Mouse (Mus musculus) heart, adult 2 months (tissue): Measurements from ENCODE around the gene Rin3. TPM values are rescaled to one million over a fixed set of nuclear protein-coding genes. Genes with fewer than 3 reads are reported as not detected.
A peak's percentile ranks its signal among the peaks of the same experiment; 100 is the strongest.

Experiments
- DNase-seq, 2 experiments: peaks; one replicate each; pipeline ENCODE4 v3.0.0; 2021
- H3K27ac ChIP-seq: fragments of 200-600 bp; 2 replicates; pipeline ENCODE4 v1.8.1; 2022
- H3K27me3 ChIP-seq: fragments of 200-500 bp; 2 replicates; pipeline ENCODE4 v1.6.1; 2012; ENCODE audit warnings: mild to moderate bottlenecking, low read length, inconsistent platforms, mixed read lengths; ENCODE audit not compliant: control insufficient read depth, insufficient read depth
- H3K36me3 ChIP-seq: fragments of 200-500 bp; 2 replicates; pipeline ENCODE4 v1.6.1; 2012; ENCODE audit warnings: low read length, inconsistent platforms; ENCODE audit not compliant: control insufficient read depth, insufficient read depth
- H3K4me1 ChIP-seq: fragments of 200-500 bp; 2 replicates; pipeline ENCODE4 v1.6.1; 2011; ENCODE audit warnings: low read length; ENCODE audit not compliant: control insufficient read depth, insufficient read depth
- H3K4me3 ChIP-seq: fragments of 200-600 bp; 2 replicates; pipeline ENCODE4 v1.8.1; 2022
- H3K79me2 ChIP-seq: fragments of 200-500 bp; replicated peaks from 2 replicates; pipeline ENCODE4 v1.6.1; 2012; ENCODE audit warnings: mild to moderate bottlenecking, inconsistent platforms, low read length, moderate library complexity, mixed read lengths; ENCODE audit not compliant: control insufficient read depth, insufficient read depth
- H3K9ac ChIP-seq: fragments of 200-500 bp; 2 replicates; pipeline ENCODE4 v1.6.1; 2012; ENCODE audit warnings: low read depth, mild to moderate bottlenecking, control low read depth, inconsistent platforms, low read length, mixed read lengths
- CTCF ChIP-seq: fragments of 200-600 bp; IDR thresholded peaks from 2 replicates; pipeline ENCODE4 v1.8.1; 2022; ENCODE audit warnings: antibody characterized with exemption, mild to moderate bottlenecking, moderate library complexity
- EP300 ChIP-seq: fragments of 200-500 bp; IDR thresholded peaks from 2 replicates; pipeline ENCODE4 v1.6.1; 2011; ENCODE audit warnings: low read depth, low read length, control low read depth; ENCODE audit not compliant: insufficient read depth
- POLR2A ChIP-seq: fragments of 200-500 bp; IDR thresholded peaks from 2 replicates; pipeline ENCODE4 v1.6.1; 2011; ENCODE audit warnings: mild to moderate bottlenecking, low read depth, low read length, control low read depth; ENCODE audit not compliant: insufficient read depth
- WGBS: fragments of 180-500 bp; shearing (Covaris S2); methylation state at CpG from one replicate; pipeline ENCODE4 v1.1.7; 2018; 5-methylcytosine and 5-hydroxymethylcytosine counted together
- intact Hi-C: fragments of 180-260 bp; cut with DNase I; formaldehyde crosslinking; loops from one replicate; pipeline ENCODE4 v1.15.1; 2025
- polyA plus RNA-seq: library from polyadenylated mRNA; depleted of rRNA; stranded (reverse); fragments of >200 nt; gene quantifications from 2 replicates; pipeline ENCODE4 v1.2.3, GENCODE M21; 2012
- total RNA-seq, 2 experiments: library from RNA; stranded (reverse); gene quantifications; 2 replicates each; pipeline ENCODE4 v1.2.3; 2021

Rin3 gene
- total and polyA plus RNA-seq, 3 experiments = 10.3 to 25.3 (median 14.7) TPM

- Histone ChIP-seq H3K4me1 (peaks cover 13% of the 10 kb centered on the region), H3K27me3 (no peaks in the 10 kb centered on the region), H3K9ac (no peak overlapping the region), H3K79me2 (no peaks in the 10 kb centered on the region), H3K36me3 (peaks cover 13% of the 10 kb centered on the region), H3K27ac (no peak overlapping the region), H3K4me3 (no peak overlapping the region)
- DNase-seq = no peak
- intact Hi-C loops = no loop called here
- TF ChIP-seq POLR2A (no peak), EP300 (no peak), CTCF (no peak)
These were observed 47.9 kb downstream of the Rin3 start for GRCm38 (mm10) chr12:102330731-102331130.

GRCm38 (mm10) chr12:102333101-102333500 is 50.3 kb downstream of the Rin3 start:
- intact Hi-C loops = no loop called here
- no peaks in the 10 kb centered on the region for H3K79me2 ChIP-seq
- 92% methylated on average over 2 of the region's 2 CpGs for WGBS

GRCm38 (mm10) chr12:102339085-102339484 is 56.2 kb downstream of the Rin3 start:
- DNase-seq = no peak
- H3K27ac ChIP-seq = no peak overlapping the region
- H3K4me1 ChIP-seq = peaks cover 3% of the 10 kb centered on the region; the same call in 1 of the 2 replicates
- no peak for TF ChIP-seq EP300
- TF ChIP-seq CTCF = peak; percentile 60
- H3K79me2 ChIP-seq = no peaks in the 10 kb centered on the region
- no peaks in the 10 kb centered on the region for H3K27me3 ChIP-seq
- WGBS = 59% methylated on average over 2 of the region's 2 CpGs
- H3K4me3 ChIP-seq = no peak overlapping the region
- H3K9ac ChIP-seq = no peak overlapping the region
- no peaks in the 10 kb centered on the region for H3K36me3 ChIP-seq
- intact Hi-C loops = loop anchor here (5.0 kb wide), 1 partner anchor 82 kb away; no protein-coding TSS in a partner anchor

More at GRCm38 (mm10) chr12:102333101-102333500, 50.3 kb downstream of the Rin3 start:
- Histone ChIP-seq H3K27me3 (no peaks in the 10 kb centered on the region), H3K4me3 (no peak overlapping the region), H3K9ac (no peak overlapping the region), H3K27ac (no peak overlapping the region), H3K4me1 (peaks cover 4% of the 10 kb centered on the region), H3K36me3 (no peaks in the 10 kb centered on the region)
- DNase-seq = no peak
- no peak for TF ChIP-seq EP300

GRCm38 (mm10) chr12:102340471-102340870 is 57.6 kb downstream of the Rin3 start:
- Histone ChIP-seq H3K27ac (no peak overlapping the region), H3K79me2 (no peaks in the 10 kb centered on the region), H3K4me1 (peaks cover 3% of the 10 kb centered on the region; the same call in 1 of the 2 replicates), H3K4me3 (no peak overlapping the region), H3K9ac (no peak overlapping the region), H3K36me3 (no peaks in the 10 kb centered on the region), H3K27me3 (no peaks in the 10 kb centered on the region)
- intact Hi-C loops = no loop called here
- TF ChIP-seq EP300 (no peak), CTCF (no peak), POLR2A (no peak)
- 96% methylated on average over 6 of the region's 6 CpGs for WGBS
- no peak for DNase-seq

- no peak for TF ChIP-seq POLR2A
- TF ChIP-seq CTCF = no peak
- no peak for TF ChIP-seq EP300
- Histone ChIP-seq H3K27me3 (no peaks in the 10 kb centered on the region), H3K36me3 (no peaks in the 10 kb centered on the region), H3K27ac (no peak overlapping the region), H3K9ac (no peak overlapping the region), H3K4me1 (peaks cover 5% of the 10 kb centered on the region), H3K4me3 (no peak overlapping the region), H3K79me2 (no peaks in the 10 kb centered on the region)
- 22% methylated on average over 2 of the region's 2 CpGs for WGBS
- intact Hi-C loops = no loop called here
- DNase-seq = no peak
These were observed 59.3 kb downstream of the Rin3 start for GRCm38 (mm10) chr12:102342147-102342546.

GRCm38 (mm10) chr12:102342602-102343001 is 59.8 kb downstream of the Rin3 start:
- no peak overlapping the region for H3K27ac ChIP-seq
- no peak for DNase-seq
- H3K27me3 ChIP-seq = no peaks in the 10 kb centered on the region
- WGBS = 65% methylated on average over 3 of the region's 3 CpGs
- TF ChIP-seq CTCF (no peak), EP300 (no peak), POLR2A (no peak)
- H3K79me2 ChIP-seq = no peaks in the 10 kb centered on the region
- no peak overlapping the region for H3K4me3 ChIP-seq
- H3K4me1 ChIP-seq = peaks cover 5% of the 10 kb centered on the region
- no peaks in the 10 kb centered on the region for H3K36me3 ChIP-seq
- H3K9ac ChIP-seq = no peak overlapping the region
- intact Hi-C loops = no loop called here
